Mouse (Mus musculus) kidney, adult 18-20 months (tissue): ENCODE results near the gene Ulk1.

Experiments
- DNase-seq: peaks from one replicate; pipeline ENCODE4 v3.0.0; 2021

Gene Ulk1

DNA sequence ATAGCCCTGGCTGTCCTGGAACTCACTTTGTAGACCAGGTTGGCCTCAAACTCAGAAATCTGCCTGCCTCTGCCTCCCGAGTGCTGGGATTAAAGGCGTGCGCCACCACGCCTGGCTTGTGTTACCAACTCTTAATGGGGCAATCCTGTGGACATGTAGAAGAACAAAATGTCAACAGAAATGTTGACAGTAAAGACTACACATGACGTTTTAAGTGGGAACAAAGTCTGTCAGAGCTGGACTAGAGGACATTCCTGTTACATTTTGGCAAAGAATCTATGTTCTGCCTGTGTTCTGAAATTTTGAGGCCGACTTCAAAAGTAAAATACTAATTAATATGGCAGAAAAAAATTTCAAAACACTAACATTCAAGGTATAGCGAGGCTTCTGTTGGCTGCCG lies 46.0 kb downstream of the Ulk1 start:
- no peak for DNase-seq

DNA sequence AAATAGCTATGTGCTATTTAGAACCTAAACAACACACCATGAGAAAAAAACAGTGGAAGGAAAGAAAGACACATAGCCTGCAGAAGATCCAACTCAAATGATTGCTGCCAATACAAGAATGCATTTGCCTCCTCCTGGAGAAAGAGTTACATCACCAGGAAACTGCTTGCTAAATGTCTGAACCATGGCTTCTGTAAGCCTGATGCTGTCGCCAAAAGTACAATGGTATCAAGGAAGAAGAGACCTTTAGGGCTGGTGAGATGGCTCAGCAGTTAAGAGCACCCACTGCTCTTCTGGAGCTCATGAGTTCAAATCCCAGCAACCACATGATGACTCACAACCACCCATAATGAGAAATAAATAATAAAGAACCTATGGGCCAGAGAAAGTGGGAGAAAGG lies 64.9 kb downstream of the Ulk1 start:
- no peak for DNase-seq

DNA sequence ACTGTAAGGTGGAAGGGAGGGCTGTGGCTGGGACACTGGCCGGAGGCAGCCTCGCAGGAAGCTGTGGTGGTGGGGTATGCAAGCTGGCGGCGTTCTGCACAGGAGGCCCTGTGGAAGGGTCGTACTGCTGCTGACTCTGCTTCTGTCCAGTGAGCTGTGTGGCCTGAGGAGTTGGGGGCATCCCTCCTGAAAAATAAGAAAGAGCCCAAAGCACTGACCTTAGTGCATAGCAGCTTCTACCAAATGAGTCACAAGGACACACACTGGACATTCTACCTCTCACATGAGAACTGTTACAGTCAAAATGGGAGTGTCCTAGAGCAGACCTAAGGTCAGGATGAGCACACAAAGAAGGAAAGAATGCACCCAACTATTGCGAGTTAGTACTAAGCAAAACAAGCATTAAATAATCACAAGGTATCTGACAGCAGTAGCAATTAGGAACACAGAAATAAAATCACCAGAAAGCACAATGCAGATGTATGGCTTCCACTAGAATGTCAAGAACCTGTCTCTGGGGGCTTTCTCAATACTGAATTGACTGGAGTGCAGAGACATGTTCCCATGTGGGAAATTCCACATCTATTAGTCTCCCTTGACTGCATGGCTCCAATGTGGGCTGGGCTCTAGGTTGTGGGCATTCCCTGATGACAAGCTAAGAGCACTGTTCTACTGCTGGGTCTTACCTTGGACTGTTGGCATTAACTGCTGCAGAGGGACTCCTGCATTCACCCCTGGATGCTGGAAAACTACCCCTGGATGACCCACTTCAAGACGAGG lies 70.2 kb downstream of the Ulk1 start:
- DNase-seq: no peak

DNA sequence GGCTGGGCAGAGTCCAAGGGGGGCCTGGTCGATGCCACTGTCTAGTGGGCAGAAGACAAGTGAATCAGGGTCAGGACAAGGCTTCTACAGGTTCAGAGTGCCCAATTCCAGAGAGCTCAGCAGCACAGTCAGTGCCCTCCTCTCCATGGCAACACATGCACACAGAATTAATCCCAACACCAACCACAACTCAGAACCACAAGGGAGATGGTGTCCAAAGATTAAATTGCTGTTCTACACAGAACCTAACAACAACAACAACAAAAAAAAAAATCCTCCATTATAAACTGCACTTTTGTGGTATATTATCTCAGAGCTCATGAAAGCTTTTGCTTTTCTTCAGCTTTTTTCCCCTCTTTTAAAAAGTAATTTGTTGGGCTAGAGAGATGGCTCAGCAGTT lies 74.3 kb downstream of the Ulk1 start:
- DNase-seq: no peak
